Mouse (Mus musculus) forebrain, embryonic 13.5 days (tissue): ENCODE measurements at regions not wholly inside any gene's neighbourhood (a gene's known extent, or its start where the extent isn't known, plus 50 kb on each side); places are given as distances from the start of the nearest gene placed in this dataset.

Experiments used
- ATAC-seq: fragments of 200-750 bp; cut with Nextera tagmentation; 2 replicates; pipeline ENCODE4 v1.8.0; 2017
- H3K27ac ChIP-seq: fragments of 300-500 bp; sonication (generic); 2 replicates; pipeline ENCODE4 v1.5.1; 2015; ENCODE audit warnings: inconsistent platforms, mild to moderate bottlenecking, moderate library complexity
- H3K27me3 ChIP-seq: fragments of 300-500 bp; sonication (generic); 2 replicates; pipeline ENCODE4 v1.6.1; 2015; ENCODE audit warnings: mild to moderate bottlenecking, inconsistent platforms
- H3K36me3 ChIP-seq: fragments of 300-500 bp; sonication (generic); 2 replicates; pipeline ENCODE4 v1.6.1; 2015; ENCODE audit warnings: mild to moderate bottlenecking, inconsistent platforms; ENCODE audit not compliant: poor library complexity, severe bottlenecking
- H3K4me1 ChIP-seq: fragments of 300-500 bp; sonication (generic); 2 replicates; pipeline ENCODE4 v1.6.1; 2015; ENCODE audit warnings: inconsistent platforms
- H3K4me2 ChIP-seq: fragments of 300-500 bp; sonication (generic); 2 replicates; pipeline ENCODE4 v1.6.1; 2015; ENCODE audit warnings: inconsistent platforms, mild to moderate bottlenecking, moderate library complexity
- H3K4me3 ChIP-seq: fragments of 300-500 bp; sonication (generic); 2 replicates; pipeline ENCODE4 v1.5.1; 2015; ENCODE audit warnings: mild to moderate bottlenecking, inconsistent platforms
- H3K9ac ChIP-seq: fragments of 300-500 bp; sonication (generic); 2 replicates; pipeline ENCODE4 v1.6.1; 2015; ENCODE audit warnings: mild to moderate bottlenecking, inconsistent platforms
- H3K9me3 ChIP-seq: fragments of 300-500 bp; sonication (generic); replicated peaks from 2 replicates; pipeline ENCODE4 v1.6.1; 2016; ENCODE audit warnings: inconsistent platforms
- WGBS: fragments of 180-500 bp; shearing (Covaris S2); methylation state at CpG from one replicate; pipeline ENCODE4 v1.1.7; 2015; 5-methylcytosine and 5-hydroxymethylcytosine counted together

- H3K27ac ChIP-seq: no peak overlapping the region
- peaks cover 24% of the 10 kb centered on the region for H3K4me1 ChIP-seq
- no peak overlapping the region for H3K9ac ChIP-seq
- H3K4me3 ChIP-seq: no peak overlapping the region
- 37% methylated on average over 12 of the region's 12 CpGs for WGBS
- no peaks in the 10 kb centered on the region for H3K36me3 ChIP-seq
- no peak for ATAC-seq
- H3K4me2 ChIP-seq: no peak overlapping the region
- H3K9me3 ChIP-seq: no peaks in the 10 kb centered on the region
- peaks cover 7% of the 10 kb centered on the region; the same call in 1 of the 2 replicates for H3K27me3 ChIP-seq
Observed at GRCm38 (mm10) chr6:52368734-52369412, 55.6 kb downstream of the Evx1 start.

- 82% methylated on average over 8 of the region's 8 CpGs for WGBS
- H3K4me3 ChIP-seq: no peak overlapping the region
- no peak overlapping the region for H3K9ac ChIP-seq
- peaks cover 7% of the 10 kb centered on the region; the same call in 1 of the 2 replicates for H3K27me3 ChIP-seq
- H3K36me3 ChIP-seq: no peaks in the 10 kb centered on the region
- no peak overlapping the region for H3K4me2 ChIP-seq
- H3K4me1 ChIP-seq: peaks cover 19% of the 10 kb centered on the region
- no peak overlapping the region for H3K27ac ChIP-seq
- ATAC-seq: no peak
- H3K9me3 ChIP-seq: no peaks in the 10 kb centered on the region
Observed at GRCm38 (mm10) chr6:52370806-52371360, 57.6 kb downstream of the Evx1 start.

- H3K4me1 ChIP-seq: no peaks in the 10 kb centered on the region
- no peak overlapping the region for H3K27ac ChIP-seq
- H3K36me3 ChIP-seq: no peaks in the 10 kb centered on the region
- no peak overlapping the region for H3K4me2 ChIP-seq
- no peaks in the 10 kb centered on the region for H3K27me3 ChIP-seq
- no peak for ATAC-seq
- H3K9me3 ChIP-seq: peaks cover 3% of the 10 kb centered on the region; the same call in 1 of the 2 replicates
- no peak overlapping the region for H3K9ac ChIP-seq
- whole genome bisulfite sequencing: 88% methylated on average over 3 of the region's 3 CpGs
- no peak overlapping the region for H3K4me3 ChIP-seq
Observed at GRCm38 (mm10) chr6:52379146-52379545, 65.8 kb downstream of the Evx1 start.

- H3K4me2 ChIP-seq: no peak overlapping the region
- no peak overlapping the region for H3K9ac ChIP-seq
- no peaks in the 10 kb centered on the region for H3K36me3 ChIP-seq
- 67% methylated on average over 5 of the region's 5 CpGs for WGBS
- H3K27ac ChIP-seq: no peak overlapping the region
- no peaks in the 10 kb centered on the region for H3K27me3 ChIP-seq
- ATAC-seq: no peak
- H3K9me3 ChIP-seq: peaks cover 3% of the 10 kb centered on the region; the same call in 1 of the 2 replicates
- H3K4me3 ChIP-seq: no peak overlapping the region
- H3K4me1 ChIP-seq: no peaks in the 10 kb centered on the region
Observed at GRCm38 (mm10) chr6:52379588-52379987, 66.3 kb downstream of the Evx1 start.

GRCm38 (mm10) chr6:52385044-52385443 is 71.7 kb downstream of the Evx1 start:
- Histone ChIP-seq H3K27ac (no peak overlapping the region), H3K27me3 (no peaks in the 10 kb centered on the region), H3K9me3 (peaks cover 3% of the 10 kb centered on the region; the same call in 1 of the 2 replicates), H3K4me1 (0 out of 2 replicates have a peak, but pooled peaks cover 3% of the 10 kb centered on the region), H3K4me2 (no peak overlapping the region), H3K9ac (no peak overlapping the region), H3K4me3 (no peak overlapping the region), H3K36me3 (no peaks in the 10 kb centered on the region)
- no peak for ATAC-seq
- WGBS: 88% methylated on average over 2 of the region's 2 CpGs

- Histone ChIP-seq H3K27me3 (no peaks in the 10 kb centered on the region), H3K36me3 (no peaks in the 10 kb centered on the region), H3K9ac (no peak overlapping the region), H3K4me2 (no peak overlapping the region), H3K4me1 (no peaks in the 10 kb centered on the region), H3K27ac (no peak overlapping the region), H3K4me3 (no peak overlapping the region), H3K9me3 (no peaks in the 10 kb centered on the region)
- ATAC-seq: no peak
- WGBS: 85% methylated on average over 5 of the region's 5 CpGs
Observed at GRCm38 (mm10) chr6:52401404-52401803, 88.1 kb downstream of the Evx1 start.

GRCm38 (mm10) chr6:52409991-52410390 is 96.7 kb downstream of the Evx1 start:
- ATAC-seq: no peak
- WGBS: 85% methylated on average over 4 of the region's 4 CpGs
- no peak overlapping the region for H3K27ac ChIP-seq
- H3K4me2 ChIP-seq: no peak overlapping the region
- H3K9ac ChIP-seq: no peak overlapping the region
- no peaks in the 10 kb centered on the region for H3K36me3 ChIP-seq
- H3K27me3 ChIP-seq: no peaks in the 10 kb centered on the region
- no peaks in the 10 kb centered on the region for H3K9me3 ChIP-seq
- H3K4me1 ChIP-seq: no peaks in the 10 kb centered on the region
- no peak overlapping the region for H3K4me3 ChIP-seq

GRCm38 (mm10) chr6:52410711-52411110 is 97.4 kb downstream of the Evx1 start:
- ATAC-seq: no peak
- no peak overlapping the region for H3K27ac ChIP-seq
- H3K4me1 ChIP-seq: no peaks in the 10 kb centered on the region
- H3K4me2 ChIP-seq: no peak overlapping the region
- no peaks in the 10 kb centered on the region for H3K36me3 ChIP-seq
- WGBS: 84% methylated on average over 5 of the region's 5 CpGs
- no peaks in the 10 kb centered on the region for H3K9me3 ChIP-seq
- no peak overlapping the region for H3K4me3 ChIP-seq
- no peaks in the 10 kb centered on the region for H3K27me3 ChIP-seq
- no peak overlapping the region for H3K9ac ChIP-seq

- Histone ChIP-seq H3K4me3 (no peak overlapping the region), H3K9me3 (no peaks in the 10 kb centered on the region), H3K9ac (no peak overlapping the region), H3K27ac (no peak overlapping the region), H3K4me1 (peaks cover 3% of the 10 kb centered on the region), H3K4me2 (no peak overlapping the region), H3K36me3 (no peaks in the 10 kb centered on the region), H3K27me3 (no peaks in the 10 kb centered on the region)
- 96% methylated on average over 2 of the region's 2 CpGs for WGBS
- ATAC-seq: no peak
Observed at GRCm38 (mm10) chr6:52411302-52411701, 98.0 kb downstream of the Evx1 start.

GRCm38 (mm10) chr6:52413639-52414038 is 100.3 kb downstream of the Evx1 start:
- Histone ChIP-seq H3K27ac (no peak overlapping the region), H3K36me3 (no peaks in the 10 kb centered on the region), H3K9me3 (no peaks in the 10 kb centered on the region), H3K4me1 (peaks cover 26% of the 10 kb centered on the region), H3K9ac (no peak overlapping the region), H3K27me3 (no peaks in the 10 kb centered on the region), H3K4me3 (no peak overlapping the region), H3K4me2 (no peak overlapping the region)
- 90% methylated on average over 4 of the region's 4 CpGs for WGBS
- ATAC-seq: no peak

GRCm38 (mm10) chr6:52415341-52415946 is 102.1 kb downstream of the Evx1 start:
- peaks cover 28% of the 10 kb centered on the region for H3K4me1 ChIP-seq
- H3K9me3 ChIP-seq: no peaks in the 10 kb centered on the region
- H3K4me2 ChIP-seq: no peak overlapping the region
- ATAC-seq: no peak
- no peak overlapping the region for H3K27ac ChIP-seq
- H3K27me3 ChIP-seq: no peaks in the 10 kb centered on the region; the same call in 1 of the 2 replicates
- WGBS: 77% methylated on average over 14 of the region's 14 CpGs
- H3K9ac ChIP-seq: no peak overlapping the region
- H3K4me3 ChIP-seq: no peak overlapping the region
- no peaks in the 10 kb centered on the region for H3K36me3 ChIP-seq

- no peaks in the 10 kb centered on the region for H3K9me3 ChIP-seq
- H3K36me3 ChIP-seq: no peaks in the 10 kb centered on the region
- no peak overlapping the region for H3K4me3 ChIP-seq
- peaks cover 28% of the 10 kb centered on the region for H3K4me1 ChIP-seq
- H3K4me2 ChIP-seq: no peak overlapping the region
- ATAC-seq: no peak
- 36% methylated on average over 3 of the region's 3 CpGs for WGBS
- no peak overlapping the region for H3K27ac ChIP-seq
- H3K27me3 ChIP-seq: no peaks in the 10 kb centered on the region; the same call in 1 of the 2 replicates
- H3K9ac ChIP-seq: no peak overlapping the region
Observed at GRCm38 (mm10) chr6:52416491-52416890, 103.2 kb downstream of the Evx1 start.
